Mouse (Mus musculus) embryonic fibroblast, embryonic 13.5 days (primary cell): Measurements from ENCODE around the gene BC030867.

Experiments
- CTCF ChIP-seq: IDR thresholded peaks from 2 replicates; pipeline ENCODE4 v1.5.1; 2011; ENCODE audit warnings: mild to moderate bottlenecking, control low read depth, low read length, moderate library complexity, borderline replicate concordance; ENCODE audit not compliant: insufficient read depth
- POLR2A ChIP-seq: IDR thresholded peaks from 2 replicates; pipeline ENCODE4 v1.6.1; 2011; ENCODE audit warnings: low read depth, mild to moderate bottlenecking, control low read depth, low read length, moderate library complexity

DNA sequence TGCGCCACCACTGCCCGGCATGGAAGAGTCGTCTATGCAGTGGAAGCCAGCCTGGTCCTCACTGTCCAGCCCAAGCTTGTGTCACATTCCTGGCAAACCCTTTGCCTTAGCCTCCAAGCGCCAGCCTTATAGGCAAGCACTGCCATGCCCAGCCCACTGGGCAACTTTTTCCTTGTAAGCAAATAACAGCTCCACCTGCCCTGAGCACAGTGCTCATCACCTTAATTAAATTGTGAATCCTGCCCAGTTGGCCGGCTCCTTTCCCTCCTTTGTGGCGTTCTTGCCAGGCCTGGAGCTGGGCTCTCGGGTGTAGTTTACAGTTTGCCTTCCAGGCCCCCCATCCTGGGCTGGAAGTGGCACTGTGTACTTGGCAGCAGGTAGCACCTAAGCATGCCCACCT, 14.5 kb downstream of the BC030867 start:
- TF ChIP-seq CTCF = no peak
- no peak for TF ChIP-seq POLR2A
